Mouse (Mus musculus) fibroblast of lung, adult 2 months (primary cell): ENCODE data around the gene Gm3045.

ENCODE experiments used
- DNase-seq: peaks from one replicate; pipeline ENCODE4 v3.0.0-alpha.2; 2011; ENCODE audit warnings: low read depth

Gene Gm3045

GRCm38 (mm10) chr13:56438211-56439075 is 12.0 kb downstream of the Gm3045 start, which contains the start of gene Slc25a48:
Slc25a48 (plus strand) TSS chr13:56438355.
- DNase-seq = no peak

GRCm38 (mm10) chr13:56443411-56443810 is 17.0 kb downstream of the Gm3045 start:
- no peak for DNase-seq

- no peak for DNase-seq
Observed at GRCm38 (mm10) chr13:56444112-56444511, 17.7 kb downstream of the Gm3045 start.

GRCm38 (mm10) chr13:56444996-56445395 is 18.6 kb downstream of the Gm3045 start:
- DNase-seq = no peak

GRCm38 (mm10) chr13:56449239-56450030 is 23.0 kb downstream of the Gm3045 start:
- no peak for DNase-seq

- DNase-seq = no peak
Observed at GRCm38 (mm10) chr13:56450035-56450434, 23.6 kb downstream of the Gm3045 start.

GRCm38 (mm10) chr13:56458001-56458400 is 31.6 kb downstream of the Gm3045 start:
- DNase-seq = no peak

GRCm38 (mm10) chr13:56461460-56461859 is 35.1 kb downstream of the Gm3045 start:
- DNase-seq = no peak

GRCm38 (mm10) chr13:56462791-56463190 is 36.4 kb downstream of the Gm3045 start:
- DNase-seq = no peak

- DNase-seq = no peak
Observed at GRCm38 (mm10) chr13:56463261-56463660, 36.9 kb downstream of the Gm3045 start.

- no peak for DNase-seq
Observed at GRCm38 (mm10) chr13:56463750-56464149, 37.4 kb downstream of the Gm3045 start.

- DNase-seq = no peak
Observed at GRCm38 (mm10) chr13:56467786-56468185, 41.4 kb downstream of the Gm3045 start.

GRCm38 (mm10) chr13:56468536-56468935 is 42.1 kb downstream of the Gm3045 start:
- no peak for DNase-seq

GRCm38 (mm10) chr13:56471211-56471610 is 44.8 kb downstream of the Gm3045 start:
- no peak for DNase-seq

GRCm38 (mm10) chr13:56471951-56472350 is 45.6 kb downstream of the Gm3045 start:
- DNase-seq = peak; percentile 21

GRCm38 (mm10) chr13:56472661-56473060 is 46.3 kb downstream of the Gm3045 start:
- DNase-seq = no peak

GRCm38 (mm10) chr13:56475363-56475762 is 49.0 kb downstream of the Gm3045 start:
- peak; percentile 26 for DNase-seq

GRCm38 (mm10) chr13:56476790-56477189 is 50.4 kb downstream of the Gm3045 start:
- DNase-seq = peak; percentile 44

- DNase-seq = peak; percentile 6
Observed at GRCm38 (mm10) chr13:56477271-56477670, 50.9 kb downstream of the Gm3045 start.

GRCm38 (mm10) chr13:56478027-56478426 is 51.6 kb downstream of the Gm3045 start:
- no peak for DNase-seq

GRCm38 (mm10) chr13:56482146-56482545 is 55.8 kb downstream of the Gm3045 start, which contains the start of gene Il9:
Il9 (minus strand) TSS chr13:56482246.
- no peak for DNase-seq
